Mouse (Mus musculus): ENCODE data around the gene Wnt6. TPM values are rescaled to one million over a fixed set of nuclear protein-coding genes. Genes with fewer than 3 reads are reported as not detected.
"Not testable (repeated sequence)": the region's sequence is repeated elsewhere in the genome, so short reads cannot be mapped to it uniquely, and the experiment has no call there.

Gene Wnt6
- polyA plus RNA-seq, 1 experiment = 8.9 TPM

GRCm38 (mm10) chr1:74805340-74805835, 33.7 kb downstream of the Wnt6 start:
- no peak for DNase-seq (ENCODE audit: extremely low spot score in 1 of 2, low spot score in 1 of 2)

- DNase-seq (ENCODE audit: extremely low spot score in 1 of 2, low spot score in 1 of 2) = no peak
Observed at GRCm38 (mm10) chr1:74805843-74806242, 34.2 kb downstream of the Wnt6 start.

- peak in 1 of 2 experiments; percentile 75 for DNase-seq (ENCODE audit: extremely low spot score in 1 of 2, low spot score in 1 of 2)
Observed at GRCm38 (mm10) chr1:74806360-74807311, 34.9 kb downstream of the Wnt6 start.

GRCm38 (mm10) chr1:74807551-74808071, 35.9 kb downstream of the Wnt6 start:
- DNase-seq (ENCODE audit: extremely low spot score in 1 of 2, low spot score in 1 of 2) = no peak

- peak; percentile 86 to 97 for DNase-seq (ENCODE audit: extremely low spot score in 1 of 2, low spot score in 1 of 2)
Observed at GRCm38 (mm10) chr1:74808078-74808477, 36.4 kb downstream of the Wnt6 start.

- no peak for DNase-seq (ENCODE audit: extremely low spot score in 1 of 2, low spot score in 1 of 2)
Observed at GRCm38 (mm10) chr1:74809007-74809406, 37.3 kb downstream of the Wnt6 start.

- DNase-seq (ENCODE audit: extremely low spot score in 1 of 2, low spot score in 1 of 2) = no peak
Observed at GRCm38 (mm10) chr1:74814931-74815647, 43.4 kb downstream of the Wnt6 start.

- not testable (repeated sequence) for DNase-seq (ENCODE audit: extremely low spot score in 1 of 2, low spot score in 1 of 2)
Observed at GRCm38 (mm10) chr1:74815965-74816364, 44.3 kb downstream of the Wnt6 start.

- DNase-seq (ENCODE audit: extremely low spot score in 1 of 2, low spot score in 1 of 2) = peak; percentile 83 to 94
Observed at GRCm38 (mm10) chr1:74816612-74817199, 45.0 kb downstream of the Wnt6 start.

GRCm38 (mm10) chr1:74817219-74817618, 45.5 kb downstream of the Wnt6 start:
- DNase-seq (ENCODE audit: extremely low spot score in 1 of 2, low spot score in 1 of 2) = no peak

GRCm38 (mm10) chr1:74818509-74818908, 46.8 kb downstream of the Wnt6 start:
- no peak for DNase-seq (ENCODE audit: extremely low spot score in 1 of 2, low spot score in 1 of 2)

GRCm38 (mm10) chr1:74823598-74823997, 51.9 kb downstream of the Wnt6 start:
- DNase-seq (ENCODE audit: extremely low spot score in 1 of 2, low spot score in 1 of 2) = not testable (repeated sequence)

- peak; percentile 77 to 81 for DNase-seq (ENCODE audit: extremely low spot score in 1 of 2, low spot score in 1 of 2)
Observed at GRCm38 (mm10) chr1:74824518-74825302, 53.0 kb downstream of the Wnt6 start.

- DNase-seq (ENCODE audit: extremely low spot score in 1 of 2, low spot score in 1 of 2) = peak in 1 of 2 experiments; percentile 80
Observed at GRCm38 (mm10) chr1:74830061-74830460, 58.4 kb downstream of the Wnt6 start.

- no peak for DNase-seq (ENCODE audit: extremely low spot score in 1 of 2, low spot score in 1 of 2)
Observed at GRCm38 (mm10) chr1:74833255-74833654, 61.6 kb downstream of the Wnt6 start.

Other genes starting within 250 kb of the Wnt6 start
- 15.8 and 19.2 TPM in 2 replicates for gene Plcd4, start 229.0 kb upstream of the Wnt6 start, polyA plus RNA-seq (2012; rRNA removed)
- gene Usp37, start 227.6 kb upstream of the Wnt6 start, polyA plus RNA-seq (2012; rRNA removed) = 9.8 and 12.2 TPM in 2 replicates
- 23.4 and 24.8 TPM in 2 replicates for gene Zfp142, start 183.6 kb upstream of the Wnt6 start, polyA plus RNA-seq (2012; rRNA removed)
- 26.4 and 31.5 TPM in 2 replicates for gene Bcs1l, start 183.6 kb upstream of the Wnt6 start, polyA plus RNA-seq (2012; rRNA removed)
- gene Rnf25, start 170.5 kb upstream of the Wnt6 start, polyA plus RNA-seq (2012; rRNA removed) = 127 and 138 TPM in 2 replicates
- 5.5 and 6.2 TPM in 2 replicates for gene Stk36, start 170.4 kb upstream of the Wnt6 start, polyA plus RNA-seq (2012; rRNA removed)
- gene Ttll4, start 110.1 kb upstream of the Wnt6 start, polyA plus RNA-seq (2012; rRNA removed) = 18.8 and 19.2 TPM in 2 replicates
- gene Cyp27a1, start 58.3 kb upstream of the Wnt6 start, polyA plus RNA-seq (2012; rRNA removed) = 14.1 and 14.5 TPM in 2 replicates
- gene Prkag3, start 22.7 kb upstream of the Wnt6 start, polyA plus RNA-seq (2012; rRNA removed) = 0.76 and 0.88 TPM in 2 replicates
- 6.0 and 7.2 TPM in 2 replicates for gene Wnt10a, start 19.6 kb downstream of the Wnt6 start, polyA plus RNA-seq (2012; rRNA removed)
- 224 and 291 TPM in 2 replicates for gene Cdk5r2, start 83.0 kb downstream of the Wnt6 start, polyA plus RNA-seq (2012; rRNA removed)
- gene Fev, start 113.5 kb downstream of the Wnt6 start, polyA plus RNA-seq (2012; rRNA removed) = not detected in 2 replicates
- gene Cryba2, start 121.3 kb downstream of the Wnt6 start, polyA plus RNA-seq (2012; rRNA removed) = 0.36 and 0.48 TPM in 2 replicates
- 7.0 and 7.3 TPM in 2 replicates for gene Cfap65, start 163.7 kb downstream of the Wnt6 start, polyA plus RNA-seq (2012; rRNA removed)
- 0.24 and 0.32 TPM in 2 replicates for gene Ihh, start 179.8 kb downstream of the Wnt6 start, polyA plus RNA-seq (2012; rRNA removed)